ENCODE assay signal across 15 mouse cellular contexts in genomic region chr17:3777691-3778090, GRCm38 (mm10).
"Had no signal": no experiment of that assay in that cellular context is flagged by ENCODE, and none has a peak within 500 bp of the region (broad histone marks: within the 10 kb centered on the region; RNA-seq: fewer than 3 reads in every experiment).

No protein-coding gene starts in this region.

- H3K4me1 ChIP-seq: neural tube, embryonic 15.5 days; stomach, embryonic 15.5 days had no signal

- H3K9ac ChIP-seq: neural tube, embryonic 15.5 days; stomach, embryonic 15.5 days had no signal

- H3K4me3 ChIP-seq: neural tube, embryonic 15.5 days; stomach, embryonic 15.5 days had no signal

- H3K27me3 ChIP-seq: neural tube, embryonic 15.5 days; stomach, embryonic 15.5 days had no signal

- H3K9me3 ChIP-seq: neural tube, embryonic 15.5 days; stomach, embryonic 15.5 days had no signal

- H3K36me3 ChIP-seq: neural tube, embryonic 15.5 days; stomach, embryonic 15.5 days had no signal

- DNase-seq: retina, postnatal 1 day; right cerebral cortex, adult 18-20 months; right cerebral cortex, postnatal 14 days; right cerebral cortex, postnatal 25 days; right cerebral cortex, postnatal 4 days; spleen, adult 18-20 months; thymus, adult 18-20 months; thymus, adult 2 months; thymus, postnatal 14 days; thymus, postnatal 25 days; thymus, postnatal 36 days; thymus, postnatal 4 days had no signal

- H3K4me2 ChIP-seq: neural tube, embryonic 15.5 days; stomach, embryonic 15.5 days had no signal

- H3K27ac ChIP-seq: neural tube, embryonic 15.5 days; stomach, embryonic 15.5 days; stomach, postnatal 0 days had no signal
